Mouse (Mus musculus): ENCODE results near the gene Gnaq. TPM values are rescaled to one million over a fixed set of nuclear protein-coding genes. Genes with fewer than 3 reads are reported as not detected.
A peak's percentile ranks its signal among the peaks of the same experiment; 100 is the strongest.

The Gnaq gene
- total and polyA plus RNA-seq, 2 experiments from 2014 or later = 89.3 to 120 TPM

GRCm38 (mm10) chr19:16431368-16431767 lies 298.7 kb downstream of the Gnaq start:
- Histone ChIP-seq H3K4me3 (ENCODE audit: low read depth, low read length) (no peak overlapping the region), H3K9me3 (ENCODE audit: low read length) (no peaks in the 10 kb centered on the region), H3K27ac (ENCODE audit: low read depth, low read length) (no peak overlapping the region), H3K27me3 (ENCODE audit: insufficient read depth, low read length) (peaks cover 21% of the 10 kb centered on the region), H3K9ac (replicated peaks; ENCODE audit: low read length, poor library complexity, severe bottlenecking) (no peak overlapping the region), H3K4me2 (ENCODE audit: low read depth, low read length, poor library complexity, severe bottlenecking) (no peak overlapping the region), H3K4me1 (ENCODE audit: insufficient read depth, low read length) (peaks cover 11% of the 10 kb centered on the region; the same call in 1 of the 2 replicates), H3K36me3 (ENCODE audit: insufficient read depth, low read length) (no peaks in the 10 kb centered on the region)
- no peak for TF ChIP-seq CTCF (IDR thresholded peaks at IDR 0.05)
- no peak for DNase-seq (ENCODE audit: low spot score)
- ATAC-seq (ENCODE audit: low FRiP score) = no peak
- WGBS = 74% methylated on average over 8 of the region's 8 CpGs

- DNase-seq (ENCODE audit: low spot score) (peak; percentile 48), ATAC-seq (ENCODE audit: low FRiP score) (no peak)
- 14% methylated on average over 9 of the region's 9 CpGs for WGBS
- Histone ChIP-seq H3K27ac (ENCODE audit: low read depth, low read length) (no peak overlapping the region), H3K9ac (replicated peaks; ENCODE audit: low read length, poor library complexity, severe bottlenecking) (no peak overlapping the region), H3K36me3 (ENCODE audit: insufficient read depth, low read length) (no peaks in the 10 kb centered on the region), H3K9me3 (ENCODE audit: low read length) (no peaks in the 10 kb centered on the region), H3K4me2 (ENCODE audit: low read depth, low read length, poor library complexity, severe bottlenecking) (peak overlapping the region; percentile 64), H3K4me3 (ENCODE audit: low read depth, low read length) (peak overlapping the region; percentile 40), H3K27me3 (ENCODE audit: insufficient read depth, low read length) (peaks cover 31% of the 10 kb centered on the region), H3K4me1 (ENCODE audit: insufficient read depth, low read length) (peaks cover 11% of the 10 kb centered on the region; the same call in 1 of the 2 replicates)
- peak; percentile 66 for TF ChIP-seq CTCF (IDR thresholded peaks at IDR 0.05)
Observed at GRCm38 (mm10) chr19:16434879-16435278, 302.2 kb downstream of the Gnaq start.

- Histone ChIP-seq H3K4me1 (ENCODE audit: insufficient read depth, low read length) (peaks cover 11% of the 10 kb centered on the region; the same call in 1 of the 2 replicates), H3K9ac (replicated peaks; ENCODE audit: low read length, poor library complexity, severe bottlenecking) (no peak within 1 kb of the TSS; the same call in 1 of the 2 replicates), H3K36me3 (ENCODE audit: insufficient read depth, low read length) (no peaks in the 10 kb centered on the region), H3K4me2 (ENCODE audit: low read depth, low read length, poor library complexity, severe bottlenecking) (peak within 1 kb of the TSS; percentile 64), H3K4me3 (ENCODE audit: low read depth, low read length) (peak within 1 kb of the TSS; percentile 40), H3K27ac (ENCODE audit: low read depth, low read length) (no peak within 1 kb of the TSS), H3K27me3 (ENCODE audit: insufficient read depth, low read length) (peaks cover 31% of the 10 kb centered on the region), H3K9me3 (ENCODE audit: low read length) (no peaks in the 10 kb centered on the region)
- TF ChIP-seq CTCF (IDR thresholded peaks at IDR 0.05) = peak; percentile 74
- DNase-seq (ENCODE audit: low spot score) = peak; percentile 61
- 2% methylated on average over 27 of the region's 27 CpGs for WGBS
- ATAC-seq (ENCODE audit: low FRiP score) = peak; percentile 49; the same call in 1 of the 2 replicates
Observed at GRCm38 (mm10) chr19:16435531-16436231, 303.1 kb downstream of the Gnaq start, which contains the start of gene Gna14. Gna14 (plus strand) TSS chr19:16435762.

DNA sequence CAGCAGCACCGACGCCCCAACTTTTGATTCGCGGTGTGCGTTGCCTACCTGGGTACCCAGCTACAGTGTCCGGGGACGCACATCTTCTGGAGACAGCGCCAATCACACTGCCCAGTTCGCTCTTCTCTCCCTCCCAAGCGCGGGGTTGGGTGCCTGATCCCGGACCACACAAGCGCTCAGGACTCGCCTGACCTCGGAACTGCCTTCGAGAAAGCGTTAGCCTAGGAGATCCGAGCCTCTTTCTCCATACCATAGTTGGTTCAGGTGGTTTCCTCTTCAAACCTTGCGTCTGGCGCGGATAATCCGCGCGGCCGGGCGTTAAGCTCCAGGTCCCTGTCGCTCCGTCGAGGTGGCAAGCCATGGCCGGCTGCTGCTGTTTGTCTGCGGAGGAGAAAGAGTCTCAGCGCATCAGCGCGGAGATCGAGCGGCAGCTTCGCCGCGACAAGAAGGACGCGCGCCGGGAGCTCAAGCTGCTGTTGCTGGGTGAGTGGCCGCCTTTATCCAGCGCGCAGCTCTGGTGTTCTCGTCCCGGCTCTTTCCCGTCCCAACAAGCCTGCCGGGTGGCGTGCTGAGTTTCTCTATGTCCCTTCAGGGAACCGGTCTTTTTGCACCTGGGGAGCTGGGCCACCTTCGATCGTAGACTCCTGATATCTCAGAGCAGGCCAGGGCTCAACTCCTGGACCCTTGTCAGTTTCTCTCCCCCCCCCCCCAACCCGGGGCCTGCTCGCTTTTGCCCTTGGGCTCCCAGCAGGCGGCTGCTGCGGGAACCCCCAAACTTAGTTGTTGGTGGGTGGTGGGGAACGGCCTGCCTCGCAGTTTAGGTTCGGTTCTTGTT lies 303.9 kb downstream of the Gnaq start:
- Histone ChIP-seq H3K4me2 (ENCODE audit: low read depth, low read length, poor library complexity, severe bottlenecking) (peak overlapping the region; percentile 64), H3K36me3 (ENCODE audit: insufficient read depth, low read length) (no peaks in the 10 kb centered on the region), H3K4me1 (ENCODE audit: insufficient read depth, low read length) (peaks cover 11% of the 10 kb centered on the region; the same call in 1 of the 2 replicates), H3K4me3 (ENCODE audit: low read depth, low read length) (peak overlapping the region; percentile 40), H3K27me3 (ENCODE audit: insufficient read depth, low read length) (peaks cover 31% of the 10 kb centered on the region), H3K27ac (ENCODE audit: low read depth, low read length) (no peak overlapping the region), H3K9me3 (ENCODE audit: low read length) (no peaks in the 10 kb centered on the region), H3K9ac (replicated peaks; ENCODE audit: low read length, poor library complexity, severe bottlenecking) (no peak overlapping the region; the same call in 1 of the 2 replicates)
- ATAC-seq (ENCODE audit: low FRiP score) = peak; percentile 47; the same call in 1 of the 2 replicates
- WGBS = 3% methylated on average over 61 of the region's 61 CpGs
- DNase-seq (ENCODE audit: low spot score) = peak; percentile 33
- no peak for TF ChIP-seq CTCF (IDR thresholded peaks at IDR 0.05)

Small RNA genes within 50 kb of the gene (microRNA-seq; reads per million reads assigned to microRNA genes)
- gene Mir496b (ENCODE audit: borderline number of aligned reads) = not detected

Other genes starting within 250 kb of the Gnaq start
- gene Psat1, start 185.5 kb upstream of the Gnaq start, total RNA-seq (2014; rRNA removed) = 97.3 and 106 TPM in 2 replicates
- 68.0 and 76.3 TPM in 2 replicates for gene Psat1, start 185.5 kb upstream of the Gnaq start, polyA plus RNA-seq (2015; fragmentation: Nextera tagmentation; extraction: Ambion mirVana)
- gene Cep78, start 147.8 kb upstream of the Gnaq start, total RNA-seq (2014; rRNA removed) = 22.4 TPM in 2 replicates
- 18.1 and 20.1 TPM in 2 replicates for gene Cep78, start 147.8 kb upstream of the Gnaq start, polyA plus RNA-seq (2015; fragmentation: Nextera tagmentation; extraction: Ambion mirVana)

All from midbrain, postnatal 0 days (tissue).